Mouse (Mus musculus) layer of hippocampus, postnatal 10 days (tissue): Measurements from ENCODE around the gene Ankrd9. TPM values are rescaled to one million over a fixed set of nuclear protein-coding genes. Genes with fewer than 3 reads are reported as not detected.
A peak's percentile ranks its signal among the peaks of the same experiment; 100 is the strongest.

Source experiments
- DNase-seq, 2 experiments: peaks; one replicate each; pipeline ENCODE4 v3.0.0; 2021; ENCODE audit warnings: low spot score in 2 of 2
- total RNA-seq, 2 experiments: library from RNA; stranded (reverse); gene quantifications; 2 replicates each; pipeline ENCODE4 v1.2.3; 2021

The Ankrd9 gene
- total RNA-seq, 2 experiments from 2014 or later, result 8.2 to 9.6 TPM

DNA sequence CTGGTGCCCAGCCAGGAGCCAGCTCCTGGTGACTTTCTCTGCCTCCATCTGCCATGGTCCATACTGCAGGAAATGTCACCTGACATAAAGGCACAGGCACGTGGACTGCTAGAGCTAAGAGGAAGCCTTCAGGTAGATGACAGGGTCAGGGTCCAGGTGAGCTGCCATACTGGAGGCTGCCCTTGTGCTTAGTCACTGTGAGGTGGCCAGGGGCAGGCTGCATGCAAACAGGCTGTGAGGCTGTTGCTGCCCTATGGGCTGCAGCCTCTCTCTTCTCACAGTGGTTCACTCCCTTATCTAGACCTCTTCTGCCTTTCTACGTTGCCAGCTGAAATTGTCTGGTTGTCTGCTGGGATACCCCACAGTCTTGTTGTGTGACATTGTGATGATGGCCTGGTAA is 11.7 kb downstream of the Ankrd9 start:
- DNase-seq, result no peak

- no peak for DNase-seq
These were observed 12.8 kb downstream of the Ankrd9 start for GRCm38 (mm10) chr12:110966079-110966478.

DNA sequence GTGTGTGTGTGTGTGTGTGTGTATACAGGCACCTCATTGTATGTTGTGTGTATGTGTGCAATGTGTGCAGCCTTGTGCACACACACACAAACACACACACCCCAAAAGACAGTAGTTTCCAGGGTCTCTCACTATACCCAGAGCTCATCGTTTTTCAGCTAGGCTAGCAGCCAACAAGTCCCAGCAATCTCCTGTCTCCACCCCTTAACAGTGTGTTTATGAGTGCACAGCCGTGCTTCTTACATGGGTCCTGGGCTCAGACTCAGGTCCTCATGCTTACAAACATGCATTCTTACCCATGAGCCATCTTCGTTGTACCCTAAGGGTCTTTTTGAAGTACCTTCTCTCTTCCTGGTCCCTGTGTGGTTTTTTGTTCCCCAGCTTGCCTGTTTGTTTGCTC is 13.3 kb downstream of the Ankrd9 start:
- DNase-seq, result no peak

GRCm38 (mm10) chr12:110961973-110962372 is 16.9 kb downstream of the Ankrd9 start:
- no peak for DNase-seq

DNA sequence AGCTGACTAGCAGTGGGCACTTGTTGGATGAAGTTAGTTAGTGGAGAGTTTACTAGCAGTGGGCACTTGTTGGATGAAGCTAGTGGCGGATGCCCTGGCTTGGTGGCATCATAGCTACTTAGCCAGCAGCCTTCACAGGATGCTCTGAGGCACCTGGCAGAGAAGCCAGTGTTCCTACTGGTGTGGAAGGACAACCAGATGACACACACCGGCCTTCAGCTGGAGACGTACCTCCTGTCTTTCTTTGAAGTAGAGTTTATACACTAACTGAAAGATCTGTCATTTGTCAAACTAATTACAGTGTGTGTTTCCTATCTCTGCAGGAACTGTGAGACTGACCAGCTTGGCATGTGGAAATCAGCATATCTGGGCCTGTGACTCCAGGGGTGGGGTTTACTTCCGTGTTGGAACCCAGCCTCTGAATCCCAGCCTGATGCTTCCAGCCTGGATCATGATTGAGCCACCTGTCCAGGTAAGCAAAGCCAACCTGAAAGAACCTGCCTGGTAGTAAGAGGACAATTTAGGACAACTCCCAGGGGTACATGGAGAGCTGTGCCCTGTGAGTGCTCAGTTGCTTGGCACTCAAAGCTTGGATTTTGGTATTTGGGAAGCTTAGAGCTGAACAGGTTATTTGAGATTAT is 24.4 kb downstream of the Ankrd9 start:
- DNase-seq, result no peak

GRCm38 (mm10) chr12:110953900-110954299 is 24.9 kb downstream of the Ankrd9 start:
- DNase-seq, result no peak

- no peak for DNase-seq
These were observed 25.4 kb downstream of the Ankrd9 start for GRCm38 (mm10) chr12:110953443-110953842.

GRCm38 (mm10) chr12:110952628-110953385 is 26.0 kb downstream of the Ankrd9 start:
- DNase-seq, result no peak

- no peak for DNase-seq
These were observed 27.6 kb downstream of the Ankrd9 start for GRCm38 (mm10) chr12:110951236-110951635.

GRCm38 (mm10) chr12:110950151-110950550 is 28.7 kb downstream of the Ankrd9 start:
- DNase-seq, result no peak

- no peak for DNase-seq
These were observed 29.4 kb downstream of the Ankrd9 start for GRCm38 (mm10) chr12:110949410-110949809.

GRCm38 (mm10) chr12:110948910-110949201 is 30.0 kb downstream of the Ankrd9 start:
- DNase-seq, result peak in 1 of 2 experiments; percentile 22

- no peak for DNase-seq
These were observed 30.5 kb downstream of the Ankrd9 start for GRCm38 (mm10) chr12:110948082-110948909.

DNA sequence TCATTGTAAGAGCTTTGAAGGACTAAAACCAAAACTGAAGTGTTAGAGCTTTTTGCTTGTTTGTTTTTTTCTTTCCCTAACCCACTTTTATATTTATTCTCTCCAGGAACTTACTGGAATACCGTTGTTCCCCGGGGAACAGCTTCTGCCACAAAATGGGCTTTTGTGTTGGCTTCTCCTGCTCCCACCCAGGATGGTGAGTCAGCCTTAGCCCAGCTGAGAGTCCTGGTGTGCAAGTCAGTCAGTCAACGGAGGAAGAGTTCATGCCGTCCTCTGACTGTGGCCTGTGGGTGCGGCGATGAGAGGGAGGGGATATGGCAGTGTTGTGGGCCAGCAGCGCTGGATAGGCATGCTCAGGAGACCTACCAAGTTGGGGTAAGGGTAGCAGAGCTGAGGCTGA is 32.6 kb downstream of the Ankrd9 start:
- no peak for DNase-seq

GRCm38 (mm10) chr12:110940869-110941268 is 38.0 kb downstream of the Ankrd9 start:
- no peak for DNase-seq

DNA sequence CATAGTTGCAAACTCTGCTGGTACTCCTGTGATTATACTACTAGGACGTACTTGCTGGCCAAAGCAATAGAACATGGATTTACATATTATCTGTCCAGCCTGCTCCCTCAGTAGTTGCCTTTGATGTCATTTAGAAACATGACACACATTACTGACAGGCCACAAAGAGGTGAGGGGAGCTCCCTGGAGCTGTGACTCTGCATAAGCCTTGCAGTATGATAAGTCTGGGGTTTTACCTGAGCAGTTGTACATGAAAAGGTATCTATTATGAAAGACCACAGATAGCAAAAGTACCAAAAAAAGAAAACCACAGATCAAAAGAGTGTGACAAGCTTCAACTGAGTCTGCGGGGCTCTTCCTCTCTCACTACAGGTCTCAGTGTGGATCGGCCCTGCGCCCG is 39.5 kb downstream of the Ankrd9 start:
- no peak for DNase-seq

GRCm38 (mm10) chr12:110937496-110937895 is 41.3 kb downstream of the Ankrd9 start:
- DNase-seq, result no peak

- peak; percentile 90 to 91 for DNase-seq
These were observed 42.7 kb downstream of the Ankrd9 start for GRCm38 (mm10) chr12:110935983-110936620.

- DNase-seq, result no peak
These were observed 46.0 kb downstream of the Ankrd9 start for GRCm38 (mm10) chr12:110932820-110933219.
